Mouse (Mus musculus) heart, embryonic 11.5 days (tissue): ENCODE measurements around the gene Ifitm10. TPM values are rescaled to one million over a fixed set of nuclear protein-coding genes. Genes with fewer than 3 reads are reported as not detected.
A peak's percentile ranks its signal among the peaks of the same experiment; 100 is the strongest.

ENCODE experiments used
- ATAC-seq: fragments of 200-750 bp; cut with Nextera tagmentation; replicated peaks from 2 replicates; pipeline ENCODE4 v1.8.0; 2017; ENCODE audit warnings: moderate library complexity; ENCODE audit not compliant: insufficient number of reproducible peaks, low FRiP score, low TSS enrichment
- H3K27ac ChIP-seq: fragments of 300-500 bp; sonication (generic); 2 replicates; pipeline ENCODE4 v1.5.1; 2014; ENCODE audit warnings: mild to moderate bottlenecking, low read depth, low read length
- H3K27me3 ChIP-seq: fragments of 300-500 bp; sonication (generic); 2 replicates; pipeline ENCODE4 v1.6.1; 2014; ENCODE audit warnings: mild to moderate bottlenecking, low read length, mixed read lengths; ENCODE audit not compliant: control insufficient read depth, insufficient read depth
- H3K36me3 ChIP-seq: fragments of 300-500 bp; sonication (generic); 2 replicates; pipeline ENCODE4 v1.6.1; 2014; ENCODE audit warnings: mild to moderate bottlenecking, low read length, moderate library complexity, mixed read lengths; ENCODE audit not compliant: control insufficient read depth, insufficient read depth
- H3K4me1 ChIP-seq: fragments of 300-500 bp; sonication (generic); 2 replicates; pipeline ENCODE4 v1.6.1; 2014; ENCODE audit warnings: low read length; ENCODE audit not compliant: control insufficient read depth, insufficient read depth
- H3K4me2 ChIP-seq: fragments of 300-500 bp; sonication (generic); 2 replicates; pipeline ENCODE4 v1.6.1; 2014; ENCODE audit warnings: mild to moderate bottlenecking, moderate library complexity
- H3K4me3 ChIP-seq: fragments of 300-500 bp; sonication (generic); 2 replicates; pipeline ENCODE4 v1.5.1; 2014; ENCODE audit warnings: low read depth, low read length
- H3K9ac ChIP-seq: fragments of 300-500 bp; sonication (generic); 2 replicates; pipeline ENCODE4 v1.6.1; 2014; ENCODE audit warnings: mild to moderate bottlenecking, low read depth, low read length, moderate library complexity
- H3K9me3 ChIP-seq: fragments of 300-500 bp; sonication (generic); replicated peaks from 2 replicates; pipeline ENCODE4 v1.6.1; 2016; ENCODE audit warnings: low read length; ENCODE audit not compliant: control insufficient read depth
- WGBS: fragments of 180-500 bp; shearing (Covaris S2); extraction: QIAGEN DNeasy Blood & Tissue Kit; methylation state at CpG from one replicate; pipeline ENCODE4 v1.1.7; 2014; ENCODE audit not compliant: insufficient replicate concordance; 5-methylcytosine and 5-hydroxymethylcytosine counted together
- polyA plus RNA-seq: library from polyadenylated mRNA; unstranded; fragments of >200 nt; fragmentation: Nextera tagmentation; extraction: Ambion mirVana; gene quantifications from 2 replicates; pipeline ENCODE4 v1.2.1, GENCODE M21; 2014

The Ifitm10 gene
- polyA plus RNA-seq, 1 experiment from 2014 or later: 7.6 TPM

GRCm38 (mm10) chr7:142387419-142388148 lies 14.0 kb upstream of the Ifitm10 start, which contains the start of gene Ctsd:
Ctsd (minus strand) TSS chr7:142388038.
- Histone ChIP-seq H3K4me3 (peak within 1 kb of the TSS; percentile 91), H3K9ac (peak within 1 kb of the TSS; percentile 97), H3K4me2 (peak within 1 kb of the TSS; percentile 98), H3K27me3 (no peaks in the 10 kb centered on the region), H3K4me1 (peaks cover 17% of the 10 kb centered on the region), H3K9me3 (no peaks in the 10 kb centered on the region), H3K36me3 (peaks cover 16% of the 10 kb centered on the region), H3K27ac (peak within 1 kb of the TSS; percentile 75)
- ATAC-seq: peak; percentile 93
- under 1% methylated on average over 55 of the region's 55 CpGs for WGBS

GRCm38 (mm10) chr7:142386621-142387201 lies 13.2 kb upstream of the Ifitm10 start:
- Histone ChIP-seq H3K9me3 (no peaks in the 10 kb centered on the region), H3K4me2 (peak overlapping the region; percentile 98), H3K4me1 (peaks cover 17% of the 10 kb centered on the region), H3K4me3 (peak overlapping the region; percentile 91), H3K27me3 (no peaks in the 10 kb centered on the region), H3K9ac (peak overlapping the region; percentile 97), H3K27ac (peak overlapping the region; percentile 75), H3K36me3 (peaks cover 25% of the 10 kb centered on the region)
- 0 out of 2 replicates have a peak, but pooled peaks have one; percentile 37 for ATAC-seq
- 50% methylated on average over 6 of the region's 6 CpGs for WGBS

GRCm38 (mm10) chr7:142385742-142386403 lies 12.3 kb upstream of the Ifitm10 start:
- Histone ChIP-seq H3K36me3 (peaks cover 31% of the 10 kb centered on the region), H3K27me3 (no peaks in the 10 kb centered on the region), H3K9me3 (no peaks in the 10 kb centered on the region), H3K4me1 (peaks cover 17% of the 10 kb centered on the region), H3K27ac (peak overlapping the region; percentile 75; the same call in 1 of the 2 replicates), H3K9ac (peak overlapping the region; percentile 97), H3K4me3 (peak overlapping the region; percentile 91), H3K4me2 (peak overlapping the region; percentile 98)
- ATAC-seq: no peak
- 74% methylated on average over 3 of the region's 3 CpGs for WGBS

- Histone ChIP-seq H3K4me2 (peak overlapping the region; percentile 15; the same call in 1 of the 2 replicates), H3K4me1 (peaks cover 17% of the 10 kb centered on the region), H3K9me3 (no peaks in the 10 kb centered on the region), H3K27me3 (no peaks in the 10 kb centered on the region), H3K4me3 (no peak overlapping the region), H3K36me3 (peaks cover 46% of the 10 kb centered on the region), H3K9ac (no peak overlapping the region), H3K27ac (no peak overlapping the region)
- ATAC-seq: no peak
- WGBS: 83% methylated on average over 10 of the region's 10 CpGs
Observed at GRCm38 (mm10) chr7:142384306-142384705, 10.8 kb upstream of the Ifitm10 start.

GRCm38 (mm10) chr7:142382567-142382966 lies 9.0 kb upstream of the Ifitm10 start, which contains the start of gene Gm49369:
Gm49369 (minus strand) TSS chr7:142382667.
- no peak for ATAC-seq
- H3K27me3 ChIP-seq: no peaks in the 10 kb centered on the region
- H3K4me2 ChIP-seq: no peak within 1 kb of the TSS
- H3K4me3 ChIP-seq: no peak within 1 kb of the TSS
- 98% methylated on average over 5 of the region's 5 CpGs for WGBS
- H3K36me3 ChIP-seq: peaks cover 59% of the 10 kb centered on the region
- H3K27ac ChIP-seq: no peak within 1 kb of the TSS
- no peak within 1 kb of the TSS for H3K9ac ChIP-seq
- no peaks in the 10 kb centered on the region for H3K9me3 ChIP-seq
- H3K4me1 ChIP-seq: peaks cover 23% of the 10 kb centered on the region

- Histone ChIP-seq H3K36me3 (peaks cover 72% of the 10 kb centered on the region), H3K4me2 (no peak overlapping the region), H3K9me3 (no peaks in the 10 kb centered on the region), H3K27me3 (no peaks in the 10 kb centered on the region), H3K4me1 (peaks cover 14% of the 10 kb centered on the region), H3K27ac (no peak overlapping the region), H3K4me3 (no peak overlapping the region), H3K9ac (no peak overlapping the region)
- ATAC-seq: no peak
- 75% methylated on average over 4 of the region's 4 CpGs for WGBS
Observed at GRCm38 (mm10) chr7:142381175-142381574, 7.6 kb upstream of the Ifitm10 start.

GRCm38 (mm10) chr7:142379186-142379585 lies 5.6 kb upstream of the Ifitm10 start:
- H3K9ac ChIP-seq: no peak overlapping the region
- no peak overlapping the region for H3K4me3 ChIP-seq
- no peak overlapping the region for H3K27ac ChIP-seq
- ATAC-seq: no peak
- H3K4me1 ChIP-seq: peaks cover 16% of the 10 kb centered on the region; the same call in 1 of the 2 replicates
- H3K27me3 ChIP-seq: no peaks in the 10 kb centered on the region
- 54% methylated on average over 6 of the region's 6 CpGs for WGBS
- H3K4me2 ChIP-seq: no peak overlapping the region
- H3K36me3 ChIP-seq: peaks cover 73% of the 10 kb centered on the region
- H3K9me3 ChIP-seq: no peaks in the 10 kb centered on the region

GRCm38 (mm10) chr7:142377233-142377925 lies 3.8 kb upstream of the Ifitm10 start:
- peak; percentile 52 for ATAC-seq

More at GRCm38 (mm10) chr7:142377233-142377925, 3.8 kb upstream of the Ifitm10 start:
- Histone ChIP-seq H3K4me2 (peak overlapping the region; percentile 16; the same call in 1 of the 2 replicates), H3K27me3 (peaks cover 3% of the 10 kb centered on the region; the same call in 1 of the 2 replicates), H3K4me1 (peaks cover 21% of the 10 kb centered on the region), H3K9me3 (no peaks in the 10 kb centered on the region), H3K9ac (peak overlapping the region; percentile 22; the same call in 1 of the 2 replicates), H3K27ac (peak overlapping the region; percentile 73), H3K4me3 (no peak overlapping the region), H3K36me3 (peaks cover 58% of the 10 kb centered on the region)
- 76% methylated on average over 14 of the region's 14 CpGs for WGBS
